Mouse (Mus musculus) macrophage (primary cell): ENCODE results near the gene Ift43. TPM values are rescaled to one million over a fixed set of nuclear protein-coding genes. Genes with fewer than 3 reads are reported as not detected.

ENCODE experiments used
- H3K27ac ChIP-seq: fragments of 350-480 bp; formaldehyde crosslinking; 2 replicates; pipeline ENCODE4 v1.9.0; 2021
- H3K36me3 ChIP-seq: fragments of 350-480 bp; formaldehyde crosslinking; 2 replicates; pipeline ENCODE4 v1.9.0; 2021; ENCODE audit errors: inconsistent target
- H3K4me3 ChIP-seq: fragments of 350-480 bp; formaldehyde crosslinking; 2 replicates; pipeline ENCODE4 v1.9.0; 2021; ENCODE audit errors: inconsistent target
- H3K79me2 ChIP-seq: fragments of 350-480 bp; formaldehyde crosslinking; 2 replicates; pipeline ENCODE4 v1.9.0; 2021; ENCODE audit errors: inconsistent target
- WGBS: methylation state at CpG from one replicate; pipeline ENCODE4 v1.1.7; 2026; ENCODE audit warnings: inconsistent platforms; ENCODE audit not compliant: missing documents; 5-methylcytosine and 5-hydroxymethylcytosine counted together
- polyA plus RNA-seq: library from polyadenylated mRNA; stranded (reverse); fragments of 250-400 nt; gene quantifications from 3 replicates; pipeline ENCODE4 v1.2.4, GENCODE M21; 2018; ENCODE audit warnings: inconsistent platforms

The Ift43 gene
- polyA plus RNA-seq, 1 experiment from 2014 or later: 13.1 TPM

GRCm38 (mm10) chr12:86161436-86161835, 79.1 kb downstream of the Ift43 start:
- 95% methylated on average over 6 of the region's 6 CpGs for WGBS
- Histone ChIP-seq H3K4me3 (no peak overlapping the region), H3K27ac (no peak overlapping the region), H3K79me2 (no peaks in the 10 kb centered on the region), H3K36me3 (no peaks in the 10 kb centered on the region)

- 89% methylated on average over 5 of the region's 5 CpGs for WGBS
- no peaks in the 10 kb centered on the region for H3K36me3 ChIP-seq
- H3K27ac ChIP-seq: no peak overlapping the region
- no peaks in the 10 kb centered on the region for H3K79me2 ChIP-seq
- H3K4me3 ChIP-seq: no peak overlapping the region
Observed at GRCm38 (mm10) chr12:86161942-86162341, 79.6 kb downstream of the Ift43 start.

- peak overlapping the region; percentile 63 for H3K27ac ChIP-seq
Observed at GRCm38 (mm10) chr12:86162890-86163816, 80.8 kb downstream of the Ift43 start.

GRCm38 (mm10) chr12:86166244-86166643, 83.9 kb downstream of the Ift43 start:
- H3K36me3 ChIP-seq: no peaks in the 10 kb centered on the region
- H3K79me2 ChIP-seq: no peaks in the 10 kb centered on the region
- no peak overlapping the region for H3K27ac ChIP-seq
- WGBS: 0% methylated on average over 2 of the region's 2 CpGs
- H3K4me3 ChIP-seq: no peak overlapping the region

More at GRCm38 (mm10) chr12:86162890-86163816, 80.8 kb downstream of the Ift43 start:
- no peaks in the 10 kb centered on the region for H3K36me3 ChIP-seq
- H3K4me3 ChIP-seq: no peak overlapping the region
- H3K79me2 ChIP-seq: no peaks in the 10 kb centered on the region
- 61% methylated on average over 12 of the region's 12 CpGs for WGBS

GRCm38 (mm10) chr12:86167075-86167474, 84.7 kb downstream of the Ift43 start:
- 87% methylated on average over 9 of the region's 9 CpGs for WGBS
- H3K27ac ChIP-seq: no peak overlapping the region
- no peak overlapping the region for H3K4me3 ChIP-seq

GRCm38 (mm10) chr12:86168712-86169111, 86.4 kb downstream of the Ift43 start:
- Histone ChIP-seq H3K36me3 (no peaks in the 10 kb centered on the region), H3K4me3 (no peak overlapping the region)
- WGBS: 46% methylated on average over 1 of the region's 1 CpGs

More at GRCm38 (mm10) chr12:86167075-86167474, 84.7 kb downstream of the Ift43 start:
- no peaks in the 10 kb centered on the region for H3K36me3 ChIP-seq
- no peaks in the 10 kb centered on the region for H3K79me2 ChIP-seq

GRCm38 (mm10) chr12:86169195-86169594, 86.9 kb downstream of the Ift43 start:
- H3K4me3 ChIP-seq: no peak overlapping the region
- no peaks in the 10 kb centered on the region for H3K36me3 ChIP-seq
- 87% methylated on average over 5 of the region's 5 CpGs for WGBS
- no peaks in the 10 kb centered on the region for H3K79me2 ChIP-seq
- H3K27ac ChIP-seq: no peak overlapping the region

More at GRCm38 (mm10) chr12:86168712-86169111, 86.4 kb downstream of the Ift43 start:
- no peak overlapping the region for H3K27ac ChIP-seq
- H3K79me2 ChIP-seq: no peaks in the 10 kb centered on the region

- H3K4me3 ChIP-seq: no peak overlapping the region
- H3K36me3 ChIP-seq: no peaks in the 10 kb centered on the region
- 62% methylated on average over 6 of the region's 6 CpGs for WGBS
- no peak overlapping the region for H3K27ac ChIP-seq
- H3K79me2 ChIP-seq: no peaks in the 10 kb centered on the region
Observed at GRCm38 (mm10) chr12:86173314-86173713, 91.0 kb downstream of the Ift43 start.

- 89% methylated on average over 12 of the region's 12 CpGs for WGBS
- Histone ChIP-seq H3K36me3 (no peaks in the 10 kb centered on the region), H3K79me2 (no peaks in the 10 kb centered on the region), H3K4me3 (no peak overlapping the region), H3K27ac (no peak overlapping the region)
Observed at GRCm38 (mm10) chr12:86174369-86174768, 92.0 kb downstream of the Ift43 start.

GRCm38 (mm10) chr12:86175476-86175942, 93.2 kb downstream of the Ift43 start:
- 14% methylated on average over 12 of the region's 12 CpGs for WGBS
- Histone ChIP-seq H3K4me3 (no peak overlapping the region), H3K36me3 (no peaks in the 10 kb centered on the region), H3K27ac (no peak overlapping the region), H3K79me2 (no peaks in the 10 kb centered on the region)

GRCm38 (mm10) chr12:86176675-86177339, 94.5 kb downstream of the Ift43 start:
- Histone ChIP-seq H3K36me3 (no peaks in the 10 kb centered on the region), H3K79me2 (no peaks in the 10 kb centered on the region), H3K27ac (no peak overlapping the region), H3K4me3 (no peak overlapping the region)
- 91% methylated on average over 11 of the region's 11 CpGs for WGBS

GRCm38 (mm10) chr12:86179266-86179665, 96.9 kb downstream of the Ift43 start:
- Histone ChIP-seq H3K36me3 (no peaks in the 10 kb centered on the region), H3K4me3 (no peak overlapping the region), H3K79me2 (no peaks in the 10 kb centered on the region), H3K27ac (no peak overlapping the region)
- 87% methylated on average over 7 of the region's 7 CpGs for WGBS

- 43% methylated on average over 8 of the region's 8 CpGs for WGBS
- Histone ChIP-seq H3K4me3 (no peak overlapping the region), H3K79me2 (no peaks in the 10 kb centered on the region), H3K27ac (no peak overlapping the region), H3K36me3 (no peaks in the 10 kb centered on the region)
Observed at GRCm38 (mm10) chr12:86181320-86181751, 99.0 kb downstream of the Ift43 start.

GRCm38 (mm10) chr12:86181879-86182278, 99.5 kb downstream of the Ift43 start:
- Histone ChIP-seq H3K4me3 (no peak overlapping the region), H3K27ac (no peak overlapping the region), H3K36me3 (no peaks in the 10 kb centered on the region), H3K79me2 (no peaks in the 10 kb centered on the region)
- 41% methylated on average over 2 of the region's 2 CpGs for WGBS

GRCm38 (mm10) chr12:86182414-86182813, 100.1 kb downstream of the Ift43 start:
- no peaks in the 10 kb centered on the region for H3K79me2 ChIP-seq
- WGBS: 69% methylated on average over 1 of the region's 1 CpGs
- H3K36me3 ChIP-seq: no peaks in the 10 kb centered on the region
- no peak overlapping the region for H3K4me3 ChIP-seq
- no peak overlapping the region for H3K27ac ChIP-seq
